Mouse (Mus musculus) layer of hippocampus, adult 18-20 months (tissue): ENCODE data around the gene Aldoc. TPM values are rescaled to one million over a fixed set of nuclear protein-coding genes. Genes with fewer than 3 reads are reported as not detected.
A peak's percentile ranks its signal among the peaks of the same experiment; 100 is the strongest.

Experiments used
- DNase-seq, 2 experiments: peaks; one replicate each; pipeline ENCODE4 v3.0.0; 2022; ENCODE audit warnings: low spot score in 2 of 2
- total RNA-seq, 2 experiments: library from RNA; stranded (reverse); gene quantifications; 2 replicates each; pipeline ENCODE4 v1.2.3; 2021

Aldoc gene
- total RNA-seq, 2 experiments from 2014 or later, result 856 to 892 TPM

- peak; percentile 48 to 82 for DNase-seq
These were observed 37.5 kb downstream of the Aldoc start for GRCm38 (mm10) chr11:78360125-78360788.

- no peak for DNase-seq
These were observed 38.0 kb downstream of the Aldoc start for GRCm38 (mm10) chr11:78360789-78361131.

- DNase-seq, result no peak
These were observed 40.7 kb downstream of the Aldoc start for GRCm38 (mm10) chr11:78363309-78364007.

GRCm38 (mm10) chr11:78364103-78364502 is 41.3 kb downstream of the Aldoc start:
- no peak for DNase-seq

- no peak for DNase-seq
These were observed 44.9 kb downstream of the Aldoc start for GRCm38 (mm10) chr11:78367456-78368225.

GRCm38 (mm10) chr11:78370389-78370788 is 47.6 kb downstream of the Aldoc start:
- DNase-seq, result no peak

- no peak for DNase-seq
These were observed 48.9 kb downstream of the Aldoc start for GRCm38 (mm10) chr11:78371711-78372110.

- DNase-seq, result no peak
These were observed 49.4 kb downstream of the Aldoc start for GRCm38 (mm10) chr11:78372166-78372565.

GRCm38 (mm10) chr11:78372610-78373009 is 49.8 kb downstream of the Aldoc start:
- no peak for DNase-seq

- DNase-seq, result no peak
These were observed 51.4 kb downstream of the Aldoc start for GRCm38 (mm10) chr11:78374147-78374546.

Other genes starting within 250 kb of the Aldoc start
- gene Eral1, start 242.6 kb upstream of the Aldoc start, total RNA-seq, result 10 to 100 TPM; 19.2 to 19.7 TPM
- gene Fam222b, start 228.3 kb upstream of the Aldoc start, total RNA-seq, result 10 to 100 TPM; 29.7 to 30.5 TPM
- 1 to 10 TPM; 8.3 to 9.8 TPM for gene Traf4, start 157.4 kb upstream of the Aldoc start, total RNA-seq
- gene Nek8, start 146.3 kb upstream of the Aldoc start, total RNA-seq, result 1 to 10 TPM; 2.6 to 4.1 TPM
- 10 to 100 TPM; 16.8 to 17.5 TPM for gene Tlcd1, start 146.3 kb upstream of the Aldoc start, total RNA-seq
- gene Rpl23a, start 139.4 kb upstream of the Aldoc start, total RNA-seq, result 100 to 1,000 TPM; 770 to 803 TPM
- 10 to 100 TPM; 22.5 to 25.8 TPM for gene Rab34, start 134.5 kb upstream of the Aldoc start, total RNA-seq
- gene Proca1, start 129.6 kb upstream of the Aldoc start, total RNA-seq, result 1 to 10 TPM; 3.4 to 4.4 TPM
- gene Sdf2, start 77.2 kb upstream of the Aldoc start, total RNA-seq, result 10 to 100 TPM; 65.5 to 71.2 TPM
- gene Supt6, start 77.0 kb upstream of the Aldoc start, total RNA-seq, result 100 to 1,000 TPM; 123 to 126 TPM
- gene 2610507B11Rik, start 61.2 kb upstream of the Aldoc start, total RNA-seq, result 100 to 1,000 TPM; 183 to 188 TPM
- 1 to 10 TPM; 7.4 TPM for gene BC030499, start 32.1 kb upstream of the Aldoc start, total RNA-seq
- gene Spag5, start 21.4 kb upstream of the Aldoc start, total RNA-seq, result 1 to 10 TPM; 5.7 to 7.1 TPM
- gene Pigs, start 5.4 kb downstream of the Aldoc start, total RNA-seq, result 10 to 100 TPM; 59.0 to 62.0 TPM
- 10 to 100 TPM; 33.0 to 33.5 TPM for gene Unc119, start 20.5 kb downstream of the Aldoc start, total RNA-seq
- not detected for gene Foxn1, start 63.6 kb downstream of the Aldoc start, total RNA-seq
- not detected for gene Slc13a2, start 99.2 kb downstream of the Aldoc start, total RNA-seq
- gene Slc46a1, start 142.7 kb downstream of the Aldoc start, total RNA-seq, result 10 to 100 TPM; 10.9 to 11.7 TPM
- 10 to 100 TPM; 36.1 to 38.8 TPM for gene Sarm1, start 174.8 kb downstream of the Aldoc start, total RNA-seq
- gene Vtn, start 176.1 kb downstream of the Aldoc start, total RNA-seq, result 10 to 100 TPM; 52.7 to 53.9 TPM
- gene Sebox, start 180.5 kb downstream of the Aldoc start, total RNA-seq, result 1 to 10 TPM; 5.3 to 5.7 TPM
- 10 to 100 TPM; 44.8 to 47.1 TPM for gene Tmem199, start 189.2 kb downstream of the Aldoc start, total RNA-seq
- 100 to 1,000 TPM; 118 to 119 TPM for gene Poldip2, start 189.2 kb downstream of the Aldoc start, total RNA-seq
- 10 to 100 TPM; 29.1 to 29.8 TPM for gene Tnfaip1, start 213.4 kb downstream of the Aldoc start, total RNA-seq
- 10 to 100 TPM; 73.8 to 78.2 TPM for gene Ift20, start 213.4 kb downstream of the Aldoc start, total RNA-seq
- 10 to 100 TPM; 11.7 to 14.6 TPM for gene Tmem97, start 227.8 kb downstream of the Aldoc start, total RNA-seq